Mouse (Mus musculus) embryonic facial prominence, embryonic 10.5 days (tissue): ENCODE measurements around the gene Hoxc5. TPM values are rescaled to one million over a fixed set of nuclear protein-coding genes. Genes with fewer than 3 reads are reported as not detected.

Experiments
- DNase-seq: peaks from one replicate; pipeline ENCODE4 v3.0.0-alpha.2; 2017; ENCODE audit warnings: low spot score
- H3K27ac ChIP-seq: fragments of 300-500 bp; sonication (generic); replicated peaks from 2 replicates; pipeline ENCODE4 v1.5.1; 2016; ENCODE audit warnings: mild to moderate bottlenecking
- H3K27me3 ChIP-seq: fragments of 300-500 bp; sonication (generic); replicated peaks from 2 replicates; pipeline ENCODE4 v1.6.1; 2016; ENCODE audit warnings: low read depth, mild to moderate bottlenecking; ENCODE audit not compliant: poor library complexity, severe bottlenecking
- H3K36me3 ChIP-seq: fragments of 300-500 bp; sonication (generic); replicated peaks from 2 replicates; pipeline ENCODE4 v1.6.1; 2016; ENCODE audit warnings: mild to moderate bottlenecking, moderate library complexity
- H3K4me1 ChIP-seq: fragments of 300-500 bp; sonication (generic); 2 replicates; pipeline ENCODE4 v1.6.1; 2016
- H3K4me3 ChIP-seq: fragments of 300-500 bp; sonication (generic); 2 replicates; pipeline ENCODE4 v1.5.1; 2016; ENCODE audit warnings: mild to moderate bottlenecking, moderate library complexity
- H3K9me3 ChIP-seq: fragments of 300-500 bp; sonication (generic); 2 replicates; pipeline ENCODE4 v1.6.1; 2016; ENCODE audit warnings: mild to moderate bottlenecking
- WGBS: fragments of 180-500 bp; shearing (Covaris S2); methylation state at CpG from one replicate; pipeline ENCODE4 v1.1.7; 2016; 5-methylcytosine and 5-hydroxymethylcytosine counted together
- polyA plus RNA-seq: library from polyadenylated mRNA; unstranded; fragments of >200 nt; fragmentation: Nextera tagmentation; extraction: Ambion mirVana; gene quantifications from 2 replicates; pipeline ENCODE4 v1.2.1, GENCODE M21; 2016

The Hoxc5 gene
- polyA plus RNA-seq, 1 experiment from 2014 or later, result 0.07 TPM

DNA sequence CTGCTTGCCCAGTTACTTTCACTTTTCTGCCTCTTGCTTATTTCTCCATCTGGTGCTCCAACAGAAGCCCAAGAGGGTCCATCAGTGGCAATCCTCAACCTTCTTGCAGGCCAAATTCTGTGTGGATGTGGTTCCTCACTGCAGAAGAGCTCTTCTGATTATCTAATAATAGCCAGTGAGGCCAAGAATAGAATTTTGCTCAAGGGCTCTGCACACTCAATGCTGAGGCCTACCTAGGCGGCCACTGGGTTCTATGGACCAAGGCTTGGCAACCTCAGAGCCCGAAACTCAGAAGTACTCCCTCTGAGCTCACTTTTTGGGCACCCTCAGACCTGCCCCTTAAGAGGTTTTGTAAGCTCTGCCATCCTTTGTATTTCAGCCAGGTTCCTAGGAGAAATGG is 34.1 kb downstream of the Hoxc5 start:
- WGBS, result 9% methylated on average over 2 of the region's 2 CpGs
- no peak overlapping the region for H3K27ac ChIP-seq
- no peaks in the 10 kb centered on the region for H3K36me3 ChIP-seq
- H3K4me1 ChIP-seq, result peaks cover 19% of the 10 kb centered on the region
- no peaks in the 10 kb centered on the region for H3K9me3 ChIP-seq
- no peak for DNase-seq
- H3K27me3 ChIP-seq, result peaks cover 100% of the 10 kb centered on the region
- H3K4me3 ChIP-seq, result no peak overlapping the region

DNA sequence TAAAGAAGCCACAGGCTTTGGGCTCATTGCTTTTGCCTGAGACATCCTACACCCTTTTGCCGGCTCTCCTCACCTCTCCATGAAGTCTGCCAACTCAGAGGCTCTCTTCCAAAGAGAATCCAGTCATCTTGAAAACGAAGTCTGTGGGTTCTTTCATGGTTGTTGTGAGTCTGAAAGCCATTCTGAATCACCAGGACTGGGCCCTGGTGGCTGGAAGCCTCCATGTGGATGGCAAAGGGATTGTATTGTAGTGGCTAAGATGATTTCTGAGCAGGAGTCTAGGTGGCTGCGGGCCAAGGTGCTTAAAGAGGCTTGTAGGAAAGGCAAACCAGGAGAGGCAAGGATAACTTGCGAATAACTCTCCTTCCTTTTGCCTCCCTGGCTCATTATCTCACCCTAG is 34.9 kb downstream of the Hoxc5 start:
- H3K4me1 ChIP-seq, result peaks cover 19% of the 10 kb centered on the region
- WGBS, result 3% methylated on average over 4 of the region's 4 CpGs
- peaks cover 100% of the 10 kb centered on the region for H3K27me3 ChIP-seq
- no peak for DNase-seq
- H3K4me3 ChIP-seq, result no peak overlapping the region
- no peaks in the 10 kb centered on the region for H3K36me3 ChIP-seq
- H3K27ac ChIP-seq, result no peak overlapping the region
- no peaks in the 10 kb centered on the region for H3K9me3 ChIP-seq

DNA sequence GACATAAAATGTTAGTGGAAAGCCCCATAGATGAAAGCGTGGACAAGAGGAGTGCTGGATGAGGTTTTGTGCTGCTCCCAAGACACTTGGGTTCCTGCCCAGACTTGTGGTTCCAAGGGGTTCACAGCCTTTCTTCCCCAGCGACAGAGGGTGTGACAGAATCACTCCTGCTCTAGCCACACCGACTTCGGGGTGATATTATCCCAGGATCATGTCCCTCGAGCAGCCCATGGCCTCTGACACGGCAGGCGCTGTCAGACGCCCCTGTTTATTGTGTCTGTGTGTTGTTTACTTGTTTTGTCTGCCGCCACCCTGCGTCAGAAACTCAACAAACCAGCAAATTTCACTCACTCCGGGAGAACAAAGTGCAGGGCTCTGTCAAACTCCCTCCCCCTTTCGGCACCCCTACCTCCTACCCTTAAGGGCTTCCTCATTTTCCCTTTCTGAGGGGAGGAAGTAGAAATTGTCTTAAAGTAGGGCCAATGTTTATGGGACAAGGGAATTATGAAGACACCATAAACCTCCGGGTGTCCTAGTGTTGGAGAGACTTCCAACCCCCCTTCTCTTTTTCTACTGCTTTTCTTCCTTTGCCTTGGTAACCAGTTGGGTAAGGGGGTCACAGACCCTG is 35.7 kb downstream of the Hoxc5 start:
- DNase-seq, result no peak
- peaks cover 100% of the 10 kb centered on the region for H3K27me3 ChIP-seq
- no peak overlapping the region for H3K27ac ChIP-seq
- peaks cover 19% of the 10 kb centered on the region for H3K4me1 ChIP-seq
- H3K36me3 ChIP-seq, result no peaks in the 10 kb centered on the region
- H3K9me3 ChIP-seq, result no peaks in the 10 kb centered on the region
- WGBS, result 2% methylated on average over 13 of the region's 13 CpGs
- no peak overlapping the region for H3K4me3 ChIP-seq

DNA sequence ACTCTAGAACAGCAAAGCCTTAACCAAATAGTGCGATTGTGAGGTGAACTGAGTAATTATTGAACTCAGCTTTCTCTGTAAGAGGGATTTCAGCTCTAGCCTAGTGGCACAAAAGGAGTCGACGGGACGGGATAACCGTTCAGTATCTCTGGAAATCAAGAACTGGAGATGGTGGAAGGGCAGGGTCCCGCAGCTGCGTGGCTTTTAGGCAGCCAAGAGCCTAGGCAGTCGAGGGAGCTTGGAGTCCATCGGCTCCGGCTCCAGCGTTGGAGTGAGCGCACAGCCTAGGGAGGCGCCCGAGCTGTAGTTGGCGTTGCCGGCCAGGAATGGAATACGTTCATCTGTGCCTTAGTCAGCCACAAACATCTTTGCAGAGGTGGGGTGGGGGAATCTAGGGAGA is 38.1 kb downstream of the Hoxc5 start:
- H3K27ac ChIP-seq, result no peak overlapping the region
- under 1% methylated on average over 17 of the region's 17 CpGs for WGBS
- H3K4me3 ChIP-seq, result no peak overlapping the region

DNA sequence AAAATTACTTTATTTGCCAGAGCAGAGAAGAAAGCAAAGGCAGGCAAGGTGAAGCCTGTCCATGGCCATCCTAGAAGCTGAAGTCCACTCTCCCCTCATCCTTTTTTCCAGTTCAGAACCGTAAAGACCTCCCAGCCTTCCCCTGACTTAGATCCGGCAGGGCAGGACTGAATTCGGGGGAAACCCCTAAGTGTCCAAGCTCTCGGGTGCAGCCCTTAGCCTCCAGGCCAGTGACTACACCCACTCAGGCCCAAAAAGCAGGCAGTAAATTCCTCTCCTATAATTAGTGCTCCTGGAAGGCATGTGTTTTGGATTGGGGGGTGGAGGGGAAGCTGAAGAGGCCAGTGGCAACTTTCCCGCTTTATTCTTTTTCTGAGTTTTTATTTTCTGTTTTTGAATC is 38.6 kb downstream of the Hoxc5 start:
- H3K36me3 ChIP-seq, result no peaks in the 10 kb centered on the region
- H3K4me3 ChIP-seq, result no peak overlapping the region
- H3K27me3 ChIP-seq, result peaks cover 100% of the 10 kb centered on the region
- H3K4me1 ChIP-seq, result no peaks in the 10 kb centered on the region
- H3K9me3 ChIP-seq, result no peaks in the 10 kb centered on the region
- 3% methylated on average over 5 of the region's 5 CpGs for WGBS
- DNase-seq, result peak; percentile 45
- no peak overlapping the region for H3K27ac ChIP-seq

More for the DNA sequence above, 38.1 kb downstream of the Hoxc5 start:
- DNase-seq, result peak; percentile 67
- peaks cover 100% of the 10 kb centered on the region for H3K27me3 ChIP-seq
- H3K9me3 ChIP-seq, result no peaks in the 10 kb centered on the region
- H3K4me1 ChIP-seq, result peaks cover 3% of the 10 kb centered on the region
- no peaks in the 10 kb centered on the region for H3K36me3 ChIP-seq

DNA sequence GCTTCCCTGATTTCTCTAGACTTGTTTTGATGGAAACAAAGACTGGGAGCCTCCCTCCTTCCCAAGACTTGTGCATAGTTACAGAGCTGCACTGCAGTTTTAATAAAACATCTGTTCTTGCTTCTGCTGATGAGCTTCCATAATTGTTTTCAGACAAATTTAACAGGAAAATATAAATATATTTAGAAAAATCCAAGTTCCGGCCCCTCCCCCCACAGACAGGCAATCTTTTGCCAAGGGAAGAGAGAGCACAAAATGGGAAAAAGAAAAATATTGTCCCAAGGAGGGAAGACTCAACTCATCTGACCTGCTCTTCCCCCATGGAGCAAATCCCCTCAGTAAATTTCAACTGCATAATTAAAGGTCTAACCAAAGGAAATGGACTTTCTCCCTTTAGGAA is 39.1 kb downstream of the Hoxc5 start:
- Histone ChIP-seq H3K4me3 (no peak overlapping the region), H3K36me3 (no peaks in the 10 kb centered on the region), H3K4me1 (no peaks in the 10 kb centered on the region), H3K27ac (no peak overlapping the region), H3K9me3 (no peaks in the 10 kb centered on the region), H3K27me3 (peaks cover 100% of the 10 kb centered on the region)
- 10% methylated on average over 1 of the region's 1 CpGs for WGBS
- no peak for DNase-seq

DNA sequence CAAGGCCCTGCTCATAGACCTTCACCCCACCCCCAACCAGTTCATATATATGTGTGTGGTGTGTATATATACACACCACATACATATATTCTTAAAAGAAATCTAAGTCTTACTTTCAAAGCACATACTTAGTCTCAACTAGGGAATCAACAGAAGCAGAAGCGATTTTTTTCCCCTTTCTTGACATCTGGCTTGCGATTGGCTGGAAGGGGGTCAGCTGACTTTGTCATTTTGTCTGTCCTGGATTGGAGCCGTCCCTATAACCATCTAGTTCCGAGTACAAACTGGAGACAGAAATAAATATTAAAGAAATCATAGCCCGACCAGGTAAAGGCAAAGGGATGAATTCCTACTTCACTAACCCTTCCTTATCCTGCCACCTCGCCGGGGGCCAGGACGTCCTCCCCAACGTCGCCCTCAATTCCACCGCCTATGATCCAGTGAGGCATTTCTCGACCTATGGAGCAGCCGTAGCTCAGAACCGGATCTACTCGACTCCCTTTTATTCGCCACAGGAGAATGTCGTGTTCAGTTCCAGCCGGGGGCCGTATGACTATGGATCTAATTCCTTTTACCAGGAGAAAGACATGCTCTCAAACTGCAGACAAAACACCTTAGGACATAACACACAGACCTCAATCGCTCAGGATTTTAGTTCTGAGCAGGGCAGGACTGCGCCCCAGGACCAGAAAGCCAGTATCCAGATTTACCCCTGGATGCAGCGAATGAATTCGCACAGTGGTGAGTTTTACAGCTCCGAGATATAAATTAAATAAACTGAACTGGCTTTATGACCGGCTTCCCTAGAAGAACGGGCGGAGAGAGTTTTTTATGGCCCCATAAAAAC is 42.2 kb downstream of the Hoxc5 start:
- WGBS, result 1% methylated on average over 27 of the region's 27 CpGs
- Histone ChIP-seq H3K36me3 (no peaks in the 10 kb centered on the region), H3K9me3 (no peaks in the 10 kb centered on the region), H3K27me3 (peaks cover 100% of the 10 kb centered on the region), H3K4me1 (no peaks in the 10 kb centered on the region), H3K4me3 (no peak overlapping the region), H3K27ac (no peak overlapping the region)
- DNase-seq, result no peak

DNA sequence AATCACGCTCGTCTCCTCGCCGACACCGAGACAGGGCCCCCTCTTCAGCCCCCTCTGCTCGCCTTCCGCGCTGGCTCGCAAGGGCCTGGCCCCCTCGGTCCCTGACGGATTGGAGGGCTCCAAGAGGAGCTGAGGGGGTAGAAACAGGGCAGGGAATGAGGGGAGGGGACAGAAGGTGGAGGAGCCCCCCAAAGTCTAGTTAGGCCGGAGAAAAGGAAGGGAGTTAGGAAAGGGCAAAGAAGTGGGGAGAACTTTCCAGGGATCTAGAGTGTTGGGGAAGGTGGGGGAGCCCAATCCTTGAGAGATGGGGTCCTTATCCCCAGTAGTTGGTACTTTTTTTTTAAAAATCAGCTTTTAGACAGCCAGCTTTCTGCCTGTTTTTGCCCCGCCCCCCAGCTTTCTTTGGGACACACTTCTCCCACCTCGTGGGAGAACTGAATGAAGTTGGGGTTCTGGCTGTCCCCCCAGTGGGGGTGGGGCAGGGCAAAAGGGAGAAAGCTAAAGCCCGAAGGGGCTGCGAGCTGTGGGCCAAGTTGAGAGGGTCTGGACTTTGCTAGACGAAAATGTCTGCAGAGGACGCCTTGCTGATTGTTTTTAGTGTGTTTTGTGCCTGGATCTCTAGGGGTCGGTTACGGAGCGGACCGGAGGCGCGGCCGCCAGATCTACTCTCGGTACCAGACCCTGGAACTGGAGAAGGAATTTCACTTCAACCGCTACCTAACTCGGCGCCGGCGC is 43.0 kb downstream of the Hoxc5 start:
- DNase-seq, result no peak
- Histone ChIP-seq H3K4me1 (peaks cover 4% of the 10 kb centered on the region), H3K27ac (no peak overlapping the region), H3K36me3 (no peaks in the 10 kb centered on the region), H3K4me3 (no peak overlapping the region), H3K27me3 (peaks cover 100% of the 10 kb centered on the region), H3K9me3 (no peaks in the 10 kb centered on the region)
- under 1% methylated on average over 31 of the region's 31 CpGs for WGBS

DNA sequence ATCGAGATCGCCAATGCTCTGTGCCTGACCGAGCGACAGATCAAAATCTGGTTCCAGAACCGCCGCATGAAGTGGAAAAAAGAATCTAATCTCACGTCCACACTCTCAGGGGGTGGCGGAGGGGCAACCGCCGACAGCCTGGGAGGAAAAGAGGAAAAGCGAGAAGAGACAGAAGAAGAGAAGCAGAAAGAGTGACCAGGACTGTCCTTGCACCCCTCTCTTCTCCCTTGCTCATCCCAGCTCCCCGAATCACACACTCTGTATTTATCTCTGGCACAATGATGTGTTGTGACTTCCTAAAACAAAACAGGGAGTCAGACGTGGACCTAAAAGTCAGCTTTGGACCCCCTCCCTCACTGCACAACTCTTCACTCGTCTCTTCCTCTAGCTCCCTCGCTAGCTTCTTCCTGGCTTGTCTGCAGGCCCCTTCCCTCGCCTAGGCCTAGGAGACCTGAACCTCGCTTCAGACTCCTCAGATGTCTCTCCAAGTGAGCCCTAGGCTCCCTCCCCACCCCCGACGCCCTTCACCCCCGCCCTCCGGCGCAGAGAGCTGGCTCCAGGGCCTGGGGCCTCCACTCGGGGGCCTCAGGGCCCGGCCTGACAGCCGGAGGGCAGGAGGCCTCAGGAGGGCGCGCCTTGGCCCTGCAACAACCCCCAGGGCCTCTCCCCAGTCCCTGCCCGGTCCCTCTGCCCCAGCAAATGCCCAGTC is 43.8 kb downstream of the Hoxc5 start:
- Histone ChIP-seq H3K4me3 (no peak overlapping the region), H3K27me3 (peaks cover 100% of the 10 kb centered on the region), H3K36me3 (no peaks in the 10 kb centered on the region), H3K9me3 (no peaks in the 10 kb centered on the region), H3K27ac (no peak overlapping the region), H3K4me1 (peaks cover 4% of the 10 kb centered on the region)
- WGBS, result under 1% methylated on average over 28 of the region's 28 CpGs
- DNase-seq, result no peak

DNA sequence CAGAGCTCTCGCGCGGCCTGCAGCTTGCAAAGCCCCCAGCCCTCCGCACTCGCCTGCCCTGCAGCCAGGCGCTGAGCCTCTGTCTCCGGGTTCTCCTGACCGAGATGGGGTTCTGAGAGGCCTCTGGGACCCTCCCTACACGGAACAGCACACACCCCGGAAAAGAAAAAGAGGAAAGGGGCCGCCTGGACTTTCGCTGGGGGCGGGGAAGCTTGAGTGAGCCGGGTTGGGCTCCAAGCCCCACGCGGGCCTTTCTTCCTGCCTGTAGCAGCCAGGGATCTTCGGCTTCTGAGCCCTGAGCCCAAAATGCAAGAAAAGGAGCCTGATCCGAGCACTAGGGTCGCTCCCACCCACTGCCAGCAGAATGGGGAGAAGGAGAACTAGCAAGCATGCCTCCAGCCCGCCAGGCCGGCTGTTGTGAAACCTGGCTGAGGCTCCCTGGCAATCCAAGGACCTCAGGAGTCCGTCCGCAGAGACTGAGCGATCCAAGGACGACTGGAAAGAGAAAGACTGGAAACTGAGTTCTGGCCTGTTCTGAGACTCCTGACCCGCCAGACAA is 44.8 kb downstream of the Hoxc5 start:
- Histone ChIP-seq H3K27ac (no peak overlapping the region), H3K4me3 (no peak overlapping the region)

DNA sequence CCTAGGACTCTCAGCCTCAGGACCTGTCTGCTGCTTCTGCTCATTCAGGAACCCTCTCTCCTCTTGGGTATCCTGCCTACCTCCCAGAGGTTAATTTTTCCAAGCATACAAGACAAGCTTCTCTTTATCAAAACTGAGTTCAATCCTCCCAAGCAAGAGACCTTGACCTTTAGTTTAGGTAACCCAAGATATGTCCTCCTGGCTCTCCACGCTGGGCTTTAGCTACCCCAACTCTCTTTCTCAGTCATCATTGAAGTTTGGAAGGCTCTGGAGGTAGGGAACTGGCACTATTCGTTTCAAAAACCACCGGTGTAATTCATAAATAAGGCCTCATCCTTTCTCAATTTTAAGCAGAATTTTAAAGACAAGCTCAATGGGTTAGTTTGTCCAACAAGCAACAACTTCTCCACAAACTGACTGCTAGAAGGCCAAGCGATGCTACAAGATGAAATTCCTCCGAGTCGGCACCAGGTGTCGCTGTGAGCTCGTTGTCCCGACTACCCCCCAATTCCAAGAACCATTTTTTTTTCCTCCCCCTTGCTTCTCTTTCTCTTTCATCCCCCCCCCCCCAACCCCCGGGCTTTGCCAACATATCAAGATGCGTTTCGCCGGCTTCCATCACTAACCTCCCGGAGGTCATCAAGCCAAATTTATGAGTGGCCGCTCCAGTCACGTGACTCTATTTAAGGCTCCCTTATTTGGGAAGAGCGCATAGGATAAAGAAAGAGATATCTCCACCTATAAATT is 46.2 kb downstream of the Hoxc5 start:
- Histone ChIP-seq H3K9me3 (no peaks in the 10 kb centered on the region), H3K4me1 (peaks cover 4% of the 10 kb centered on the region), H3K27me3 (peaks cover 100% of the 10 kb centered on the region), H3K4me3 (no peak overlapping the region), H3K36me3 (no peaks in the 10 kb centered on the region), H3K27ac (no peak overlapping the region)
- DNase-seq, result peak; percentile 62
- WGBS, result 2% methylated on average over 17 of the region's 17 CpGs

More for the DNA sequence above, 44.8 kb downstream of the Hoxc5 start:
- no peaks in the 10 kb centered on the region for H3K36me3 ChIP-seq
- no peak for DNase-seq
- under 1% methylated on average over 26 of the region's 26 CpGs for WGBS
- H3K27me3 ChIP-seq, result peaks cover 100% of the 10 kb centered on the region
- H3K4me1 ChIP-seq, result peaks cover 4% of the 10 kb centered on the region
- H3K9me3 ChIP-seq, result no peaks in the 10 kb centered on the region
